Mouse (Mus musculus) liver, embryonic 14.5 days (tissue): ENCODE data around the gene Art4.

ENCODE experiments used
- CTCF ChIP-seq: IDR thresholded peaks from 2 replicates; pipeline ENCODE4 v1.5.1; 2016; ENCODE audit warnings: antibody characterized with exemption, low read depth, control low read depth
- EP300 ChIP-seq: IDR thresholded peaks from 2 replicates; pipeline ENCODE4 v1.6.1; 2016; ENCODE audit warnings: antibody characterized with exemption, low read depth

DNA sequence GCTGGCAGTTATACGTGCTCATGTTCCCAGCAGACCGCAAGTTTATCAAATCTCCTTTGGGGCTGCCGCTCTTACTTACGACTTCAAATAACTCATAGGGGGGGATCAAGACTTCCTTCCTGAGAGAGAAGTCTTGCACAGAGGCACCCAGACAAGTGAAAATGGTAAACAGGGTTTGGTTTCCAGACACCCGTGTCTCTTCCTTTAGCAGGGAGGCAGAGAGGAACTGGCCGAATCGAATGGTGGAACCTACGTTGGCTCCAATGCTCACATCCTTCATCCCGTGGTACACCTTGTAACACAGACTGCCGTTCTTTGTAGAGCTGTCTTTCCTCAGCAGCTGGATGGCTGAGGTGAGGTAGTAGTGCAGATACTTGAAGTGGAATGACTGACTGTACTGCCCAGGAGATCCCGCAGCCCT lies 3.2 kb downstream of the Art4 start:
- TF ChIP-seq CTCF (no peak), EP300 (no peak)
